Mouse (Mus musculus) inflammation-experienced regulatory T-cells, adult 6 months (primary cell): ENCODE measurements around the gene Hfe. TPM values are rescaled to one million over a fixed set of nuclear protein-coding genes. Genes with fewer than 3 reads are reported as not detected.
"Not testable (repeated sequence)": the region's sequence is repeated elsewhere in the genome, so short reads cannot be mapped to it uniquely, and the experiment has no call there.

Experiments used
- ATAC-seq: one replicate; pipeline ENCODE4 v1.8.0; 2017
- polyA plus RNA-seq, 3 experiments: library from polyadenylated mRNA; unstranded; fragments of 100-300 nt; shearing (Covaris generic); gene quantifications; one replicate each; pipeline ENCODE4 v1.2.1; 2017

The Hfe gene
- polyA plus RNA-seq, 3 experiments from 2014 or later = 0.32 to 1.7 TPM; not detected in 1

- no peak for ATAC-seq
These were observed 34.0 kb upstream of the Hfe start for GRCm38 (mm10) chr13:23744421-23745380.

GRCm38 (mm10) chr13:23743963-23744362 lies 33.3 kb upstream of the Hfe start:
- no peak for ATAC-seq

- ATAC-seq = no peak
These were observed 32.6 kb upstream of the Hfe start for GRCm38 (mm10) chr13:23743215-23743614.

- ATAC-seq = no peak
These were observed 31.4 kb upstream of the Hfe start for GRCm38 (mm10) chr13:23742007-23742406.

- no peak for ATAC-seq
These were observed 30.3 kb upstream of the Hfe start for GRCm38 (mm10) chr13:23740910-23741309.

- no peak for ATAC-seq
These were observed 29.7 kb upstream of the Hfe start for GRCm38 (mm10) chr13:23740256-23740840.

GRCm38 (mm10) chr13:23739922-23740252 lies 29.2 kb upstream of the Hfe start:
- peak; percentile 58 for ATAC-seq

- ATAC-seq = peak; percentile 86
These were observed 28.6 kb upstream of the Hfe start for GRCm38 (mm10) chr13:23739069-23739921.

GRCm38 (mm10) chr13:23738677-23739068 lies 28.0 kb upstream of the Hfe start, which contains the start of gene Hist1h1c:
TSS of gene Hist1h1c (plus strand) at chr13:23738808.
- ATAC-seq = peak; percentile 70

GRCm38 (mm10) chr13:23738041-23738440 lies 27.4 kb upstream of the Hfe start:
- ATAC-seq = no peak

GRCm38 (mm10) chr13:23737091-23737490 lies 26.4 kb upstream of the Hfe start:
- ATAC-seq = no peak

- peak; percentile 90 for ATAC-seq
These were observed 21.6 kb upstream of the Hfe start for GRCm38 (mm10) chr13:23732156-23732804.

- ATAC-seq = no peak
These were observed 19.8 kb upstream of the Hfe start for GRCm38 (mm10) chr13:23730479-23730878.

- no peak for ATAC-seq
These were observed 19.1 kb upstream of the Hfe start for GRCm38 (mm10) chr13:23729706-23730105.

- ATAC-seq = peak; percentile 69
These were observed 18.5 kb upstream of the Hfe start for GRCm38 (mm10) chr13:23729192-23729525.

- ATAC-seq = no peak
These were observed 18.0 kb upstream of the Hfe start for GRCm38 (mm10) chr13:23728472-23729191.

- no peak for ATAC-seq
These were observed 14.6 kb upstream of the Hfe start for GRCm38 (mm10) chr13:23725213-23725612.

- no peak for ATAC-seq
These were observed 13.6 kb upstream of the Hfe start for GRCm38 (mm10) chr13:23724239-23724638.

GRCm38 (mm10) chr13:23717593-23718245 lies 7.1 kb upstream of the Hfe start:
- not testable (repeated sequence) for ATAC-seq

GRCm38 (mm10) chr13:23717176-23717575 lies 6.5 kb upstream of the Hfe start:
- ATAC-seq = no peak
